Mouse (Mus musculus): Measurements from ENCODE around the gene 1700092M07Rik.

The 1700092M07Rik gene

GRCm38 (mm10) chr19:8740603-8741002, at the start of gene 1700092M07Rik:
Gene 1700092M07Rik, plus strand, starts transcription at chr19:8740718.
- no peak for DNase-seq (ENCODE audit: low spot score in 2 of 2)

- no peak for DNase-seq (ENCODE audit: low spot score in 2 of 2)
Measured at GRCm38 (mm10) chr19:8691871-8692539, 48.5 kb upstream of the 1700092M07Rik start.

- DNase-seq (ENCODE audit: low spot score in 2 of 2), result no peak
Measured at GRCm38 (mm10) chr19:8692740-8693139, 47.8 kb upstream of the 1700092M07Rik start.

- DNase-seq (ENCODE audit: low spot score in 2 of 2), result peak; percentile 59 to 68
Measured at GRCm38 (mm10) chr19:8695330-8695729, 45.2 kb upstream of the 1700092M07Rik start.

- DNase-seq (ENCODE audit: low spot score in 2 of 2), result no peak
Measured at GRCm38 (mm10) chr19:8699652-8700051, 40.9 kb upstream of the 1700092M07Rik start.

GRCm38 (mm10) chr19:8702458-8702857, 38.1 kb upstream of the 1700092M07Rik start:
- DNase-seq (ENCODE audit: low spot score in 2 of 2), result no peak

GRCm38 (mm10) chr19:8703571-8703970, 36.9 kb upstream of the 1700092M07Rik start:
- no peak for DNase-seq (ENCODE audit: low spot score in 2 of 2)

- DNase-seq (ENCODE audit: low spot score in 2 of 2), result no peak
Measured at GRCm38 (mm10) chr19:8705026-8705708, 35.4 kb upstream of the 1700092M07Rik start.

GRCm38 (mm10) chr19:8706132-8706667, 34.3 kb upstream of the 1700092M07Rik start:
- no peak for DNase-seq (ENCODE audit: low spot score in 2 of 2)

GRCm38 (mm10) chr19:8706930-8707329, 33.6 kb upstream of the 1700092M07Rik start:
- DNase-seq (ENCODE audit: low spot score in 2 of 2), result no peak

- no peak for DNase-seq (ENCODE audit: low spot score in 2 of 2)
Measured at GRCm38 (mm10) chr19:8708954-8709353, 31.6 kb upstream of the 1700092M07Rik start.

GRCm38 (mm10) chr19:8710057-8710456, 30.5 kb upstream of the 1700092M07Rik start:
- no peak for DNase-seq (ENCODE audit: low spot score in 2 of 2)

GRCm38 (mm10) chr19:8711506-8711905, 29.0 kb upstream of the 1700092M07Rik start:
- no peak for DNase-seq (ENCODE audit: low spot score in 2 of 2)

- peak; percentile 76 to 83 for DNase-seq (ENCODE audit: low spot score in 2 of 2)
Measured at GRCm38 (mm10) chr19:8711949-8712869, 28.3 kb upstream of the 1700092M07Rik start.

- peak; percentile 45 to 73 for DNase-seq (ENCODE audit: low spot score in 2 of 2)
Measured at GRCm38 (mm10) chr19:8712870-8713305, 27.6 kb upstream of the 1700092M07Rik start.

- DNase-seq (ENCODE audit: low spot score in 2 of 2), result peak; percentile 95 to 96
Measured at GRCm38 (mm10) chr19:8713306-8713996, 27.1 kb upstream of the 1700092M07Rik start.

- DNase-seq (ENCODE audit: low spot score in 2 of 2), result no peak
Measured at GRCm38 (mm10) chr19:8713997-8714652, 26.4 kb upstream of the 1700092M07Rik start.

GRCm38 (mm10) chr19:8714653-8715481, 25.7 kb upstream of the 1700092M07Rik start:
- peak; percentile 47 to 74 for DNase-seq (ENCODE audit: low spot score in 2 of 2)

- no peak for DNase-seq (ENCODE audit: low spot score in 2 of 2)
Measured at GRCm38 (mm10) chr19:8715868-8716766, 24.4 kb upstream of the 1700092M07Rik start.

Measured in spleen, postnatal 36 days (tissue).